Mouse (Mus musculus): ENCODE data around the gene Hcfc2. TPM values are rescaled to one million over a fixed set of nuclear protein-coding genes. Genes with fewer than 3 reads are reported as not detected.
A peak's percentile ranks its signal among the peaks of the same experiment; 100 is the strongest.

Hcfc2 gene
- polyA plus RNA-seq (2012; rRNA removed) = 26.4 and 27.3 TPM in 2 replicates

- DNase-seq (ENCODE audit: extremely low spot score in 1 of 2, low spot score in 1 of 2) = no peak
Observed at GRCm38 (mm10) chr10:82695956-82696355, at the start of gene Hcfc2. Gene Hcfc2, plus strand, starts transcription at chr10:82696160.

- DNase-seq (ENCODE audit: extremely low spot score in 1 of 2, low spot score in 1 of 2) = no peak
Observed at GRCm38 (mm10) chr10:82647205-82647811, 48.7 kb upstream of the Hcfc2 start.

GRCm38 (mm10) chr10:82651221-82651620 lies 44.7 kb upstream of the Hcfc2 start:
- DNase-seq (ENCODE audit: extremely low spot score in 1 of 2, low spot score in 1 of 2) = no peak

GRCm38 (mm10) chr10:82652625-82653024 lies 43.3 kb upstream of the Hcfc2 start:
- no peak for DNase-seq (ENCODE audit: extremely low spot score in 1 of 2, low spot score in 1 of 2)

- DNase-seq (ENCODE audit: extremely low spot score in 1 of 2, low spot score in 1 of 2) = no peak
Observed at GRCm38 (mm10) chr10:82654581-82654980, 41.4 kb upstream of the Hcfc2 start.

- peak; percentile 79 to 87 for DNase-seq (ENCODE audit: extremely low spot score in 1 of 2, low spot score in 1 of 2)
Observed at GRCm38 (mm10) chr10:82661820-82662219, 34.1 kb upstream of the Hcfc2 start.

GRCm38 (mm10) chr10:82662267-82662990 lies 33.5 kb upstream of the Hcfc2 start:
- peak; percentile 33 to 70 for DNase-seq (ENCODE audit: extremely low spot score in 1 of 2, low spot score in 1 of 2)

- no peak for DNase-seq (ENCODE audit: extremely low spot score in 1 of 2, low spot score in 1 of 2)
Observed at GRCm38 (mm10) chr10:82663289-82663688, 32.7 kb upstream of the Hcfc2 start.

GRCm38 (mm10) chr10:82665951-82666350 lies 30.0 kb upstream of the Hcfc2 start:
- no peak for DNase-seq (ENCODE audit: extremely low spot score in 1 of 2, low spot score in 1 of 2)

- peak; percentile 82 to 96 for DNase-seq (ENCODE audit: extremely low spot score in 1 of 2, low spot score in 1 of 2)
Observed at GRCm38 (mm10) chr10:82666436-82667234, 29.3 kb upstream of the Hcfc2 start.

- DNase-seq (ENCODE audit: extremely low spot score in 1 of 2, low spot score in 1 of 2) = no peak
Observed at GRCm38 (mm10) chr10:82670205-82670604, 25.8 kb upstream of the Hcfc2 start.

GRCm38 (mm10) chr10:82676949-82677348 lies 19.0 kb upstream of the Hcfc2 start:
- peak in 1 of 2 experiments; percentile 33 for DNase-seq (ENCODE audit: extremely low spot score in 1 of 2, low spot score in 1 of 2)

GRCm38 (mm10) chr10:82680769-82681168 lies 15.2 kb upstream of the Hcfc2 start:
- DNase-seq (ENCODE audit: extremely low spot score in 1 of 2, low spot score in 1 of 2) = peak; percentile 85 to 86

- DNase-seq (ENCODE audit: extremely low spot score in 1 of 2, low spot score in 1 of 2) = peak; percentile 59 to 69
Observed at GRCm38 (mm10) chr10:82681639-82682038, 14.3 kb upstream of the Hcfc2 start.

- no peak for DNase-seq (ENCODE audit: extremely low spot score in 1 of 2, low spot score in 1 of 2)
Observed at GRCm38 (mm10) chr10:82685440-82685839, 10.5 kb upstream of the Hcfc2 start.

- DNase-seq (ENCODE audit: extremely low spot score in 1 of 2, low spot score in 1 of 2) = peak in 1 of 2 experiments; percentile 57
Observed at GRCm38 (mm10) chr10:82689681-82690211, 6.2 kb upstream of the Hcfc2 start.

- DNase-seq (ENCODE audit: extremely low spot score in 1 of 2, low spot score in 1 of 2) = peak in 1 of 2 experiments; percentile 71
Observed at GRCm38 (mm10) chr10:82690494-82690893, 5.5 kb upstream of the Hcfc2 start, which contains the start of gene Glt8d2. Gene Glt8d2, minus strand, starts transcription at chr10:82690650.

- DNase-seq (ENCODE audit: extremely low spot score in 1 of 2, low spot score in 1 of 2) = no peak
Observed at GRCm38 (mm10) chr10:82696453-82697079, 606 bp downstream of the Hcfc2 start.

- no peak for DNase-seq (ENCODE audit: extremely low spot score in 1 of 2, low spot score in 1 of 2)
Observed at GRCm38 (mm10) chr10:82697305-82697898, 1.4 kb downstream of the Hcfc2 start.

- DNase-seq (ENCODE audit: extremely low spot score in 1 of 2, low spot score in 1 of 2) = peak; percentile 52 to 93
Observed at GRCm38 (mm10) chr10:82698712-82699261, 2.8 kb downstream of the Hcfc2 start.
